Mouse (Mus musculus): Measurements from ENCODE around the gene Syt1. TPM values are rescaled to one million over a fixed set of nuclear protein-coding genes. Genes with fewer than 3 reads are reported as not detected.

The Syt1 gene
- polyA plus RNA-seq, 1 experiment, result 80.9 TPM

GRCm38 (mm10) chr10:108509579-108509978 lies 501.2 kb downstream of the Syt1 start:
- TF ChIP-seq POLR2A (IDR thresholded peaks at IDR 0.05; ENCODE audit: borderline replicate concordance, extremely low read depth, insufficient read depth, insufficient read length, poor library complexity, severe bottlenecking) (no peak), CTCF (IDR thresholded peaks at IDR 0.05; ENCODE audit: borderline replicate concordance, extremely low read depth, insufficient read depth, insufficient read length) (no peak)
- no peak for DNase-seq (ENCODE audit: low read depth)

GRCm38 (mm10) chr10:108506917-108507316 lies 503.9 kb downstream of the Syt1 start:
- TF ChIP-seq POLR2A (IDR thresholded peaks at IDR 0.05; ENCODE audit: borderline replicate concordance, extremely low read depth, insufficient read depth, insufficient read length, poor library complexity, severe bottlenecking) (no peak), CTCF (IDR thresholded peaks at IDR 0.05; ENCODE audit: borderline replicate concordance, extremely low read depth, insufficient read depth, insufficient read length) (no peak)
- DNase-seq (ENCODE audit: low read depth), result no peak

GRCm38 (mm10) chr10:108504925-108505324 lies 505.9 kb downstream of the Syt1 start:
- no peak for TF ChIP-seq POLR2A (IDR thresholded peaks at IDR 0.05; ENCODE audit: borderline replicate concordance, extremely low read depth, insufficient read depth, insufficient read length, poor library complexity, severe bottlenecking)
- no peak for TF ChIP-seq CTCF (IDR thresholded peaks at IDR 0.05; ENCODE audit: borderline replicate concordance, extremely low read depth, insufficient read depth, insufficient read length)
- no peak for DNase-seq (ENCODE audit: low read depth)

- no peak for DNase-seq (ENCODE audit: low read depth)
- TF ChIP-seq POLR2A (IDR thresholded peaks at IDR 0.05; ENCODE audit: borderline replicate concordance, extremely low read depth, insufficient read depth, insufficient read length, poor library complexity, severe bottlenecking) (no peak), CTCF (IDR thresholded peaks at IDR 0.05; ENCODE audit: borderline replicate concordance, extremely low read depth, insufficient read depth, insufficient read length) (no peak)
Measured at GRCm38 (mm10) chr10:108504128-108504870, 506.5 kb downstream of the Syt1 start.

GRCm38 (mm10) chr10:108490231-108490630 lies 520.6 kb downstream of the Syt1 start:
- no peak for DNase-seq (ENCODE audit: low read depth)
- TF ChIP-seq CTCF (IDR thresholded peaks at IDR 0.05; ENCODE audit: borderline replicate concordance, extremely low read depth, insufficient read depth, insufficient read length) (no peak), POLR2A (IDR thresholded peaks at IDR 0.05; ENCODE audit: borderline replicate concordance, extremely low read depth, insufficient read depth, insufficient read length, poor library complexity, severe bottlenecking) (no peak)

- DNase-seq (ENCODE audit: low read depth), result no peak
- no peak for TF ChIP-seq CTCF (IDR thresholded peaks at IDR 0.05; ENCODE audit: borderline replicate concordance, extremely low read depth, insufficient read depth, insufficient read length)
Measured at GRCm38 (mm10) chr10:108483991-108484390, 526.8 kb downstream of the Syt1 start.

- TF ChIP-seq POLR2A (IDR thresholded peaks at IDR 0.05; ENCODE audit: borderline replicate concordance, extremely low read depth, insufficient read depth, insufficient read length, poor library complexity, severe bottlenecking) (no peak), CTCF (IDR thresholded peaks at IDR 0.05; ENCODE audit: borderline replicate concordance, extremely low read depth, insufficient read depth, insufficient read length) (no peak)
- DNase-seq (ENCODE audit: low read depth), result no peak
Measured at GRCm38 (mm10) chr10:108480146-108480850, 530.5 kb downstream of the Syt1 start.

- TF ChIP-seq CTCF (IDR thresholded peaks at IDR 0.05; ENCODE audit: borderline replicate concordance, extremely low read depth, insufficient read depth, insufficient read length) (no peak), POLR2A (IDR thresholded peaks at IDR 0.05; ENCODE audit: borderline replicate concordance, extremely low read depth, insufficient read depth, insufficient read length, poor library complexity, severe bottlenecking) (no peak)
- peak; percentile 57 for DNase-seq (ENCODE audit: low read depth)
Measured at GRCm38 (mm10) chr10:108470319-108470955, 540.3 kb downstream of the Syt1 start.

GRCm38 (mm10) chr10:108466539-108466938 lies 544.2 kb downstream of the Syt1 start:
- peak; percentile 35 for DNase-seq (ENCODE audit: low read depth)
- TF ChIP-seq CTCF (IDR thresholded peaks at IDR 0.05; ENCODE audit: borderline replicate concordance, extremely low read depth, insufficient read depth, insufficient read length), result no peak
- no peak for TF ChIP-seq POLR2A (IDR thresholded peaks at IDR 0.05; ENCODE audit: borderline replicate concordance, extremely low read depth, insufficient read depth, insufficient read length, poor library complexity, severe bottlenecking)

- TF ChIP-seq CTCF (IDR thresholded peaks at IDR 0.05; ENCODE audit: borderline replicate concordance, extremely low read depth, insufficient read depth, insufficient read length), result no peak
- TF ChIP-seq POLR2A (IDR thresholded peaks at IDR 0.05; ENCODE audit: borderline replicate concordance, extremely low read depth, insufficient read depth, insufficient read length, poor library complexity, severe bottlenecking), result no peak
- DNase-seq (ENCODE audit: low read depth), result no peak
Measured at GRCm38 (mm10) chr10:108461862-108462261, 548.9 kb downstream of the Syt1 start.

- DNase-seq (ENCODE audit: low read depth), result no peak
- TF ChIP-seq CTCF (IDR thresholded peaks at IDR 0.05; ENCODE audit: borderline replicate concordance, extremely low read depth, insufficient read depth, insufficient read length) (no peak), POLR2A (IDR thresholded peaks at IDR 0.05; ENCODE audit: borderline replicate concordance, extremely low read depth, insufficient read depth, insufficient read length, poor library complexity, severe bottlenecking) (no peak)
Measured at GRCm38 (mm10) chr10:108457054-108457453, 553.7 kb downstream of the Syt1 start.
